Mouse (Mus musculus) left cerebral cortex, postnatal 10 days (tissue): ENCODE measurements around the gene Dclk1. TPM values are rescaled to one million over a fixed set of nuclear protein-coding genes. Genes with fewer than 3 reads are reported as not detected.
A peak's percentile ranks its signal among the peaks of the same experiment; 100 is the strongest.

Experiments used
- DNase-seq, 2 experiments: peaks; one replicate each; pipeline ENCODE4 v3.0.0; 2021 to 2022; ENCODE audit warnings: low spot score in 2 of 2, mixed read lengths in 1 of 2; ENCODE audit errors: extremely low spot score in 1 of 2
- intact Hi-C: fragments of 180-260 bp; cut with DNase I; formaldehyde crosslinking; loops from one replicate; pipeline ENCODE4 v1.15.1; 2025
- total RNA-seq, 2 experiments: library from RNA; stranded (reverse); gene quantifications; 2 replicates each; pipeline ENCODE4 v1.2.3; 2021

Dclk1 gene
- total RNA-seq, 2 experiments from 2014 or later, result 970 to 973 TPM

- intact Hi-C loops, result loop anchor here (5.0 to 10.0 kb wide), 3 partner anchors 68 to 106 kb away; no protein-coding TSS in a partner anchor
- DNase-seq, result no peak
These were observed 4.6 kb downstream of the Dclk1 start for GRCm38 (mm10) chr3:55246618-55247272.

- intact Hi-C loops, result loop anchor here (5.0 to 10.0 kb wide), 3 partner anchors 67 to 104 kb away; no protein-coding TSS in a partner anchor
- no peak for DNase-seq
These were observed 5.9 kb downstream of the Dclk1 start for GRCm38 (mm10) chr3:55248048-55248447.

GRCm38 (mm10) chr3:55248508-55248907 lies 6.3 kb downstream of the Dclk1 start:
- intact Hi-C loops, result loop anchor here (5.0 to 10.0 kb wide), 3 partner anchors 66 to 104 kb away; no protein-coding TSS in a partner anchor
- DNase-seq, result peak; percentile 68 to 73

- intact Hi-C loops, result no loop called here
These were observed 8.5 kb downstream of the Dclk1 start for GRCm38 (mm10) chr3:55250631-55251030.

GRCm38 (mm10) chr3:55260139-55260538 lies 18.0 kb downstream of the Dclk1 start:
- no peak for DNase-seq
- intact Hi-C loops, result no loop called here

More at GRCm38 (mm10) chr3:55250631-55251030, 8.5 kb downstream of the Dclk1 start:
- DNase-seq, result no peak

- DNase-seq, result no peak
- intact Hi-C loops, result no loop called here
These were observed 23.9 kb downstream of the Dclk1 start for GRCm38 (mm10) chr3:55266091-55266490.

GRCm38 (mm10) chr3:55269802-55270201 lies 27.6 kb downstream of the Dclk1 start:
- no peak for DNase-seq
- intact Hi-C loops, result no loop called here

GRCm38 (mm10) chr3:55270345-55270744 lies 28.2 kb downstream of the Dclk1 start:
- no peak for DNase-seq
- intact Hi-C loops, result no loop called here

GRCm38 (mm10) chr3:55270920-55271319 lies 28.8 kb downstream of the Dclk1 start:
- no peak for DNase-seq
- intact Hi-C loops, result no loop called here

GRCm38 (mm10) chr3:55272536-55272935 lies 30.4 kb downstream of the Dclk1 start:
- intact Hi-C loops, result no loop called here

GRCm38 (mm10) chr3:55276446-55276845 lies 34.3 kb downstream of the Dclk1 start:
- no peak for DNase-seq
- intact Hi-C loops, result no loop called here

More at GRCm38 (mm10) chr3:55272536-55272935, 30.4 kb downstream of the Dclk1 start:
- DNase-seq, result no peak

- no peak for DNase-seq
- intact Hi-C loops, result no loop called here
These were observed 34.7 kb downstream of the Dclk1 start for GRCm38 (mm10) chr3:55276851-55277250.

GRCm38 (mm10) chr3:55277829-55278228 lies 35.7 kb downstream of the Dclk1 start:
- intact Hi-C loops, result no loop called here
- DNase-seq, result no peak

- intact Hi-C loops, result no loop called here
- DNase-seq, result no peak
These were observed 37.8 kb downstream of the Dclk1 start for GRCm38 (mm10) chr3:55279923-55280322.

- intact Hi-C loops, result no loop called here
- DNase-seq, result no peak
These were observed 38.3 kb downstream of the Dclk1 start for GRCm38 (mm10) chr3:55280471-55280870.

- DNase-seq, result peak; percentile 29 to 73
- intact Hi-C loops, result no loop called here
These were observed 42.1 kb downstream of the Dclk1 start for GRCm38 (mm10) chr3:55284215-55284614.

GRCm38 (mm10) chr3:55288726-55289125 lies 46.6 kb downstream of the Dclk1 start:
- intact Hi-C loops, result no loop called here
- no peak for DNase-seq

- intact Hi-C loops, result no loop called here
- no peak for DNase-seq
These were observed 49.8 kb downstream of the Dclk1 start for GRCm38 (mm10) chr3:55291964-55292363.

- intact Hi-C loops, result no loop called here
- no peak for DNase-seq
These were observed 50.7 kb downstream of the Dclk1 start for GRCm38 (mm10) chr3:55292783-55293430.

- no peak for DNase-seq
- intact Hi-C loops, result no loop called here
These were observed 63.5 kb downstream of the Dclk1 start for GRCm38 (mm10) chr3:55305653-55306052.
